Mouse (Mus musculus) heart, postnatal 0 days (tissue): ENCODE data around the gene Nhlrc4.

Source experiments
- CTCF ChIP-seq: IDR thresholded peaks from 2 replicates; pipeline ENCODE4 v1.5.1; 2016; ENCODE audit warnings: antibody characterized with exemption, control low read depth, low read depth
- EP300 ChIP-seq: IDR thresholded peaks from 2 replicates; pipeline ENCODE4 v1.6.1; 2016; ENCODE audit warnings: antibody characterized with exemption, low read depth

GRCm38 (mm10) chr17:25941511-25942241, 3.1 kb downstream of the Nhlrc4 start:
- TF ChIP-seq CTCF (no peak), EP300 (no peak)
